Mouse (Mus musculus) erythroblast, embryonic 14.5 days (primary cell): ENCODE measurements around the gene Tmem88.

ENCODE experiments used
- GATA1 ChIP-seq: IDR thresholded peaks from 2 replicates; pipeline ENCODE4 v1.6.1; 2012; ENCODE audit warnings: low read length, inconsistent platforms, mixed read lengths
- TAL1 ChIP-seq: IDR thresholded peaks from 3 replicates; pipeline ENCODE4 v1.6.1; 2012; ENCODE audit warnings: low read length, inconsistent platforms, mixed read lengths

DNA sequence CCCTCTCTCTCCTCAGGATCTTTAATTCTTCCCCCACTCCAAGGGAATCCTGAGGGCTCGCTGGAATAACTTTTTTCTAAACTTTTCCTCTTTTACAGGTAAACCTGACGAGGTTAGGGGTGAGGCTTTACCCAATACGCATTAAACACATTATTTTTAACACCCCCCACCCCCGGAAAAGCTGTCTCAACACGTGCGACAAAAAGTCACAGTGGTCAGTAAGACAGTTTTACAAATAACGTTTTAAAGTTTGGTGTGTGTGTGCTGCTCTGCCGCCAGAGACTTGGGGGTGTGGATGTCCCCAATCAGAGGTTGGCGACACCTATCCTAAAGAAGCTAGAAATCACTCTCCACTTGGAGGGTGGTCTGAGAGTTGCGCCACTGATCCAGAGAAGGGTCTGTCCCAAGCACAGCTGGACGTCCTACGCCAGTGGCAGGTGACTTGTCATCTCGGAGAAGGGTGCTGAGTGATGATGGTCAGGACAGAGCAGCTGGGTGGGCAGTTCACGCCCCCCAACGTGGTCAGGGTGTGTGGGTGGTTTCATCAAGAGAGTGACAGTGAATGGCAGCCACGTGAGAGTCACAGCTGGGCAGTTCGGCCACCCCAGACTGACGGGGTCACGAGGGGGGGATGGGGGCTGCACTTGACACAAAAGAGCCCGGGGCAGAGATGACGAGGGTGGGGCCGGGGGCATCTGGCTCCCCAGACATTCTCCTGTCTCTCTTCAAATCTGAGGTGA lies 30.2 kb downstream of the Tmem88 start:
- no peak for TF ChIP-seq GATA1
- no peak for TF ChIP-seq TAL1
